Mouse (Mus musculus) stomach, postnatal 0 days (tissue): ENCODE data around the gene Cadps.

ENCODE experiments used
- CTCF ChIP-seq: IDR thresholded peaks from 2 replicates; pipeline ENCODE4 v1.5.1; 2016; ENCODE audit warnings: antibody characterized with exemption, low read depth, mild to moderate bottlenecking, moderate library complexity
- EP300 ChIP-seq: optimal IDR thresholded peaks from 2 replicates; pipeline ENCODE3; 2016; ENCODE audit warnings: antibody characterized with exemption

DNA sequence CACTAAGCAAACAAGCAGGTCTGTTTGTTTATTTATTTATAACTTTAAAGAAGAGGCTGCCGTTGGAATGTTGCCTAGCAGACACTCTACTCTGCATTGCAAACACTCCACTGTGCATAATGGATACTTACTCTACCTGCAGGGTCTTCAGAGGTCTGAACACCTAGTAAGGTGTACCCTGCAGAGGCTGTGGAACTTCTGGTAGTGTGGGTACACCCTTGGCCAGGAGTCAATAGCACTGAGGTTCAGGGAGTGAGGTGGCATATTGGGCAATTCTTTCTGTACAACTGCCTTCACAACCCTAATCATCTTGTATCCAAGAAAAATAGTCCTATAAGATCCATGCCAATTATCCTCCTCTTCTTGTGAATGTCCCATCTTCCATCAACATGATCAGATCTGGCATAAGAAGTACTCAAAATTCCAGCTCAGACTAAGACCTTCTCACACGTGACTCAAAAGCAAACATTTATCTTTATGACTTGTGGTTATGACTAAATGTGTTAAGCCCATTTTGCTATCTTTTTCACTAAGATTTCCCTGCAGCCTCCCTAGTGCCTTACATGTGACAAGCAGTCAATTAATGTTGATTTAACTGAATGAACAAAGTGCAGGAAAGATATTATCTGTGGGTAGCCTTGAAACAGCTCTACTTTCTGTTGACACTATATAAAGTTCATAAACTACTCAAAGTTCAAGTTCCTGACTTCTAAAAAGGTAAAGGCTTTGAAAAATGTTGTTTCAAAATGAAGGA lies 106.8 kb downstream of the Cadps start:
- no peak for TF ChIP-seq CTCF
- no peak for TF ChIP-seq EP300
